Mouse (Mus musculus) megakaryocyte-erythroid progenitor cell, adult 5 weeks (primary cell): ENCODE data around the gene Nsd1. TPM values are rescaled to one million over a fixed set of nuclear protein-coding genes. Genes with fewer than 3 reads are reported as not detected.

Experiments
- polyA plus RNA-seq: library from polyadenylated mRNA; stranded (reverse); fragments of >175 nt; gene quantifications from 2 replicates; pipeline ENCODE4 v1.2.3, GENCODE M21; 2012

Nsd1 gene
- polyA plus RNA-seq, result 12.8 and 13.5 TPM in 2 replicates

GRCm38 (mm10) chr13:55209649-55210192, at the start of gene Nsd1:
Gene Nsd1, plus strand, starts transcription at chr13:55209782.

GRCm38 (mm10) chr13:55319931-55320533, 110.5 kb downstream of the Nsd1 start, which contains the start of gene Prelid1:
Gene Prelid1, plus strand, starts transcription at chr13:55320500.

DNA sequence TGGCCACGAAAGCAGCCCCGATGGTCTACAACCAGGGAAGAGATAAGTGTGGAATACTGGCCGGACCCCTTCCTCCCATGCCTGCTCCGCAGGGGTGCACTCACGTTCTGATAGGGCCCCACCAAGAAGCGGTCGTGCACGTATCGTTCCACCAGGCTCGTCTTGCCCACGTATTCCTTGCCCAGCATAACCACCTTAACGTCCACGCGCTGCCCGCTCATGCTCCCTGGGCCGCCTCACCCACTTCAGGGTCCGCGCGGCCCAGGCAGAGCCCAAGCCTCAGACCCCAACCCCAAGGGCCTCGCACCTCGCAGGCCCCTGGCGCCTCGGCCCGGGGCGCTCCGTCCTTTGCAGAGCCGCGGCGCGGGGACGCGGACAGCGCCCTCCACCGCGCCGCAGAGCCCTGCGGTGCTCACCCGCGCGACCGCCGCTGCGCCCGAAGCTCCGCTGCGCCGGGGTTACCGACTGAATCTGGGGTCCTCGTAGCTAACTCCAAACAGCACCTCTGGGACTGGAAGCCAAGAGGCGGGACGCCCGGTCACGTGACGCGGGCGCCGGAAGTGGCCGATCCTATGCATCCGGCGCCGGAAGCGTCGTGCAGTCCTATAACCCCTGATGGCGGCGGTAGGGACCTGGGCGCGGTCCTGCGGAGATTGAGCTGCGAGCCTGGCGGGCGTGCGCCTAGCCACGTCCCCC, 112.0 kb downstream of the Nsd1 start, which contains the start of gene Rab24:
TSS of gene Rab24 (minus strand) at position 513 of the 696 bp plus-strand sequence.

GRCm38 (mm10) chr13:55329683-55330566, 120.3 kb downstream of the Nsd1 start, which contains the start of gene Mxd3:
Gene Mxd3, minus strand, starts transcription at chr13:55329823.

GRCm38 (mm10) chr13:55362453-55363060, 153.0 kb downstream of the Nsd1 start, which contains the start of gene Lman2:
Gene Lman2, minus strand, starts transcription at chr13:55362783.

Other genes starting within 250 kb of the Nsd1 start
- 133 and 193 TPM in 2 replicates for gene Hk3, start 188.4 kb upstream of the Nsd1 start, polyA plus RNA-seq
- gene Uimc1, start 109.5 kb upstream of the Nsd1 start, polyA plus RNA-seq, result 9.3 and 10.2 TPM in 2 replicates
- gene Zfp346, start 104.5 kb upstream of the Nsd1 start, polyA plus RNA-seq, result 8.6 and 16.5 TPM in 2 replicates
- not detected in 2 replicates for gene Gm17617, start 76.2 kb upstream of the Nsd1 start, polyA plus RNA-seq
- gene Fgfr4, start 57.1 kb upstream of the Nsd1 start, polyA plus RNA-seq, result not detected in 2 replicates
- gene Prelid1, start 110.7 kb downstream of the Nsd1 start, polyA plus RNA-seq, result 274 and 289 TPM in 2 replicates
- 79.4 and 99.3 TPM in 2 replicates for gene Rab24, start 112.2 kb downstream of the Nsd1 start, polyA plus RNA-seq
- 9.2 and 11.5 TPM in 2 replicates for gene Mxd3, start 120.0 kb downstream of the Nsd1 start, polyA plus RNA-seq
- gene Lman2, start 153.0 kb downstream of the Nsd1 start, polyA plus RNA-seq, result 128 and 133 TPM in 2 replicates
- gene Rgs14, start 159.9 kb downstream of the Nsd1 start, polyA plus RNA-seq, result 18.1 and 18.7 TPM in 2 replicates
- 0.29 and 0.36 TPM in 2 replicates for gene Slc34a1, start 188.4 kb downstream of the Nsd1 start, polyA plus RNA-seq
- not detected in 2 replicates for gene Pfn3, start 205.4 kb downstream of the Nsd1 start, polyA plus RNA-seq
- 0.49 TPM in 1 of 2 replicates, not detected in the other for gene F12, start 217.0 kb downstream of the Nsd1 start, polyA plus RNA-seq
- 84.4 and 86.7 TPM in 2 replicates for gene Grk6, start 235.3 kb downstream of the Nsd1 start, polyA plus RNA-seq